Mouse (Mus musculus) stomach, embryonic 14.5 days (tissue): ENCODE data around the gene Bcl9. TPM values are rescaled to one million over a fixed set of nuclear protein-coding genes. Genes with fewer than 3 reads are reported as not detected.
A peak's percentile ranks its signal among the peaks of the same experiment; 100 is the strongest.

Experiments
- ATAC-seq: fragments of 200-750 bp; cut with Nextera tagmentation; 2 replicates; pipeline ENCODE4 v1.8.0; 2017; ENCODE audit warnings: low read depth, moderate TSS enrichment; ENCODE audit not compliant: insufficient number of reproducible peaks, insufficient read depth, low FRiP score
- H3K27ac ChIP-seq: fragments of 300-500 bp; sonication (generic); 2 replicates; pipeline ENCODE4 v1.5.1; 2014; ENCODE audit warnings: mild to moderate bottlenecking, low read length, moderate library complexity, mixed read lengths
- H3K27me3 ChIP-seq: fragments of 300-500 bp; sonication (generic); 2 replicates; pipeline ENCODE4 v1.6.1; 2014; ENCODE audit warnings: low read length, control low read depth, mixed read lengths; ENCODE audit not compliant: control insufficient read depth, insufficient read depth
- H3K36me3 ChIP-seq: fragments of 300-500 bp; sonication (generic); 2 replicates; pipeline ENCODE4 v1.6.1; 2014; ENCODE audit warnings: mild to moderate bottlenecking, control low read depth, low read length, moderate library complexity, mixed read lengths; ENCODE audit not compliant: control insufficient read depth, insufficient read depth
- H3K4me1 ChIP-seq: fragments of 300-500 bp; sonication (generic); 2 replicates; pipeline ENCODE4 v1.6.1; 2014; ENCODE audit warnings: low read length, control low read depth, mixed read lengths; ENCODE audit not compliant: control insufficient read depth, insufficient read depth
- H3K4me2 ChIP-seq: fragments of 300-500 bp; sonication (generic); replicated peaks from 2 replicates; pipeline ENCODE4 v1.6.1; 2014; ENCODE audit warnings: low read depth, low read length, control low read depth
- H3K4me3 ChIP-seq: fragments of 300-500 bp; sonication (generic); 2 replicates; pipeline ENCODE4 v1.5.1; 2014; ENCODE audit warnings: low read depth, low read length, control low read depth
- H3K9ac ChIP-seq: fragments of 300-500 bp; sonication (generic); replicated peaks from 2 replicates; pipeline ENCODE4 v1.6.1; 2014; ENCODE audit warnings: low read depth, mild to moderate bottlenecking, control low read depth, low read length, moderate library complexity, mixed read lengths
- H3K9me3 ChIP-seq: fragments of 300-500 bp; sonication (generic); 2 replicates; pipeline ENCODE4 v1.6.1; 2016; ENCODE audit warnings: low read depth, low read length, control low read depth; ENCODE audit not compliant: control insufficient read depth
- WGBS: fragments of 180-500 bp; shearing (Covaris S2); extraction: QIAGEN DNeasy Blood & Tissue Kit; methylation state at CpG from one replicate; pipeline ENCODE4 v1.1.7; 2014; 5-methylcytosine and 5-hydroxymethylcytosine counted together
- polyA plus RNA-seq: library from polyadenylated mRNA; unstranded; fragments of >200 nt; fragmentation: Nextera tagmentation; extraction: Ambion mirVana; gene quantifications from 2 replicates; pipeline ENCODE4 v1.2.1, GENCODE M21; 2014

Bcl9 gene
- polyA plus RNA-seq, 1 experiment from 2014 or later, result 72.0 TPM

DNA sequence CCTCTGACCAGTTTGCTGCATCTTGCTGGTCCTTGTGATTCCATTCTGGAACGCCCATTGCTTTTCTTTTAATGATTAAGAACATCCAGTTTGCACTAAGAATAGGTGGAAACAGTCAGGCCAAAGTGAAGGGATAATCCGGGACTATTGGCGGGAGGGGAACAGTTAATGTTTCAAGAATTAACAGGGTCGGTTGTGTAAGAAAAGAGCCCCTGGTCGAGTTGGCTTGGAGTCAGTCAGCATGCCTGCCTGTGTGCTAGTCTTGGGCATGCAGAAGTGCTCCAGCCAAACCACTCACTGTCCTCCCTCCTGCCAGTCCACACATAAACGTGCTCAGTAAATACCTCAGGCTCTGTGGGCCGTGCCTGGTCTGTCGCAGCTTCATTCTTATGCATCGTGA lies 125.5 kb downstream of the Bcl9 start:
- no peak for ATAC-seq
- Histone ChIP-seq H3K27me3 (no peaks in the 10 kb centered on the region), H3K9ac (no peak overlapping the region), H3K27ac (no peak overlapping the region), H3K9me3 (no peaks in the 10 kb centered on the region), H3K4me3 (no peak overlapping the region), H3K4me2 (no peak overlapping the region), H3K36me3 (peaks cover 3% of the 10 kb centered on the region), H3K4me1 (no peaks in the 10 kb centered on the region)
- WGBS, result 74% methylated on average over 9 of the region's 9 CpGs

DNA sequence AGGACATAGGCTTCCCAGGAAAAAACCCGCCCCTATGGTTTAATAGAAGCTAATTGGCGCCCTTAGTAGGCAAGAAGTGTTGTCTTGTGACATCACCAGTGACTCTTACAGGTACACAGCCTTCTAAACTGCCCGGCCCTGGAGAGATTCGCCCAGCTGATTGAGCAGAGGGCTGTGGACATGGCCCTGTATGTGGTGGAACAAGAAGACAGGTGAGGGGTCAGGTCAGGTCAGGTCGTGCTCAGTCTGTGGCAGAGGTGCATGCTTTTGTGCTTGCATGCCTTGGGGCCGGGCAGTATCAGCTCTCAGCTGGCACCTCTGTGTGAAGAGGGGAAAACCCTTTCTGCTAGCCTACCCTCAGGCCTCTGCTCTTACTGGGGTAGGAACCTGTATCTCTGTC lies 126.2 kb downstream of the Bcl9 start:
- H3K27me3 ChIP-seq, result no peaks in the 10 kb centered on the region
- H3K4me1 ChIP-seq, result no peaks in the 10 kb centered on the region
- ATAC-seq, result no peak
- H3K36me3 ChIP-seq, result no peaks in the 10 kb centered on the region; the same call in 1 of the 2 replicates
- 72% methylated on average over 6 of the region's 6 CpGs for WGBS
- H3K9ac ChIP-seq, result no peak overlapping the region
- H3K4me2 ChIP-seq, result no peak overlapping the region
- H3K27ac ChIP-seq, result no peak overlapping the region
- H3K9me3 ChIP-seq, result no peaks in the 10 kb centered on the region
- H3K4me3 ChIP-seq, result no peak overlapping the region

GRCm38 (mm10) chr3:97167126-97167525 lies 130.6 kb downstream of the Bcl9 start:
- no peaks in the 10 kb centered on the region for H3K9me3 ChIP-seq
- WGBS, result 76% methylated on average over 4 of the region's 4 CpGs
- H3K36me3 ChIP-seq, result no peaks in the 10 kb centered on the region; the same call in 1 of the 2 replicates
- H3K9ac ChIP-seq, result no peak overlapping the region
- ATAC-seq, result no peak
- H3K4me1 ChIP-seq, result no peaks in the 10 kb centered on the region
- H3K4me3 ChIP-seq, result no peak overlapping the region
- no peak overlapping the region for H3K27ac ChIP-seq
- no peak overlapping the region for H3K4me2 ChIP-seq
- no peaks in the 10 kb centered on the region for H3K27me3 ChIP-seq

GRCm38 (mm10) chr3:97164477-97164876 lies 133.2 kb downstream of the Bcl9 start:
- Histone ChIP-seq H3K4me3 (no peak overlapping the region), H3K36me3 (no peaks in the 10 kb centered on the region), H3K4me1 (peaks cover 4% of the 10 kb centered on the region; the same call in 1 of the 2 replicates), H3K9me3 (no peaks in the 10 kb centered on the region), H3K4me2 (no peak overlapping the region), H3K9ac (no peak overlapping the region), H3K27me3 (no peaks in the 10 kb centered on the region), H3K27ac (no peak overlapping the region)
- ATAC-seq, result no peak
- 70% methylated on average over 4 of the region's 4 CpGs for WGBS

- H3K4me2 ChIP-seq, result no peak overlapping the region
- WGBS, result 70% methylated on average over 4 of the region's 4 CpGs
- no peaks in the 10 kb centered on the region for H3K27me3 ChIP-seq
- H3K9me3 ChIP-seq, result no peaks in the 10 kb centered on the region
- no peak for ATAC-seq
- H3K4me1 ChIP-seq, result peaks cover 4% of the 10 kb centered on the region; the same call in 1 of the 2 replicates
- H3K9ac ChIP-seq, result no peak overlapping the region
- H3K4me3 ChIP-seq, result no peak overlapping the region
- no peaks in the 10 kb centered on the region for H3K36me3 ChIP-seq
- H3K27ac ChIP-seq, result no peak overlapping the region
Measured at GRCm38 (mm10) chr3:97161773-97162172, 135.9 kb downstream of the Bcl9 start.

DNA sequence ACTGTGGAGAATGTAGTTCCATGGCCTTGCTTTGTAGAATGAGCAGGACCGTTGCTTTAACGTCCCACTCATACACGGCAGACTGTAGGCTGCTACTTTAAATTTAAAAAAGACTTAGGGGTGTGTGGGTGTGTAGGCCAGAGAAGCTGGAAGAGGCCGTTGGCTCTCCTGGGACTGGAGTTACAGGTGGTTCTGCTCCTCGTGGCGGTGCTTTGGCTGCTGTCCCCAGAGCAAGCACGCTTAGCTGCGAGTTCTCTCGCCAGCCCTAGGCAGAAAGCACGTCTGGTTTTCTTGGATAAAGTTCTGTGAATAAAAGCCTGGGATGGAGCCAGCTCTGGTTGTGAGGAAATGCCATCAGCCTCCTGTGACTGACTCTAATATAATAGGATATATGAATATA lies 136.8 kb downstream of the Bcl9 start:
- no peak overlapping the region for H3K4me2 ChIP-seq
- no peaks in the 10 kb centered on the region for H3K27me3 ChIP-seq
- no peak overlapping the region for H3K4me3 ChIP-seq
- no peak for ATAC-seq
- peaks cover 4% of the 10 kb centered on the region; the same call in 1 of the 2 replicates for H3K4me1 ChIP-seq
- no peaks in the 10 kb centered on the region for H3K36me3 ChIP-seq
- no peak overlapping the region for H3K9ac ChIP-seq
- no peaks in the 10 kb centered on the region for H3K9me3 ChIP-seq
- H3K27ac ChIP-seq, result peak overlapping the region; percentile 48; the same call in 1 of the 2 replicates
- 48% methylated on average over 10 of the region's 10 CpGs for WGBS

GRCm38 (mm10) chr3:97159986-97160385 lies 137.7 kb downstream of the Bcl9 start:
- no peak for ATAC-seq
- Histone ChIP-seq H3K27ac (no peak overlapping the region), H3K9ac (no peak overlapping the region), H3K4me1 (peaks cover 4% of the 10 kb centered on the region; the same call in 1 of the 2 replicates), H3K27me3 (no peaks in the 10 kb centered on the region), H3K36me3 (no peaks in the 10 kb centered on the region), H3K9me3 (no peaks in the 10 kb centered on the region), H3K4me3 (no peak overlapping the region), H3K4me2 (peak overlapping the region; percentile 65)
- WGBS, result 78% methylated on average over 2 of the region's 2 CpGs

GRCm38 (mm10) chr3:97159509-97159850 lies 138.2 kb downstream of the Bcl9 start:
- Histone ChIP-seq H3K36me3 (no peaks in the 10 kb centered on the region), H3K27ac (no peak overlapping the region)

More at GRCm38 (mm10) chr3:97159509-97159850, 138.2 kb downstream of the Bcl9 start:
- H3K4me1 ChIP-seq, result peaks cover 4% of the 10 kb centered on the region; the same call in 1 of the 2 replicates
- H3K4me2 ChIP-seq, result peak overlapping the region; percentile 65
- ATAC-seq, result no peak
- H3K9me3 ChIP-seq, result no peaks in the 10 kb centered on the region
- 15% methylated on average over 6 of the region's 6 CpGs for whole genome bisulfite sequencing
- peak overlapping the region; percentile 82 for H3K4me3 ChIP-seq
- H3K27me3 ChIP-seq, result no peaks in the 10 kb centered on the region
- peak overlapping the region; percentile 58; the same call in 1 of the 2 replicates for H3K9ac ChIP-seq
